Mouse (Mus musculus) adrenal gland, postnatal 10 days (tissue): Measurements from ENCODE around the gene Tmem135. TPM values are rescaled to one million over a fixed set of nuclear protein-coding genes. Genes with fewer than 3 reads are reported as not detected.
A peak's percentile ranks its signal among the peaks of the same experiment; 100 is the strongest.

Experiments used
- DNase-seq: peaks from one replicate; pipeline ENCODE4 v3.0.0; 2021; ENCODE audit warnings: mixed read lengths
- long read RNA-seq, 2 experiments: library from polyadenylated mRNA; stranded (forward); transcript quantifications; one replicate each; pipeline ENCODE4 v2.0.0; 2021
- total RNA-seq, 2 experiments: library from RNA; stranded (reverse); gene quantifications; 2 replicates each; pipeline ENCODE4 v1.2.3; 2021

The Tmem135 gene
- 10 to 100 TPM; 90.8 to 97.3 TPM for total RNA-seq
- long read RNA-seq, experiment 1, transcript Tmem135-201 (15 exons, 3,700 nt) = major isoform, 23 of 56 reads
- long read RNA-seq, experiment 1, partial matches to known transcripts = 14 of 56 reads
- long read RNA-seq, experiment 1, other reads (novel, unspliced or antisense) = 16 of 56 reads
- long read RNA-seq, experiment 2, transcript Tmem135-201 (15 exons, 3,700 nt) = major isoform, 41 of 54 reads
- long read RNA-seq, experiment 2, partial matches to known transcripts = 4 of 54 reads
- long read RNA-seq, experiment 2, other reads (novel, unspliced or antisense) = 9 of 54 reads

GRCm38 (mm10) chr7:89404081-89404733, at the start of gene Tmem135, which contains the start of gene Fzd4:
Gene Tmem135, minus strand, starts transcription at chr7:89404222.
Gene Fzd4, plus strand, starts transcription at chr7:89404355.
- DNase-seq = peak; percentile 99

GRCm38 (mm10) chr7:89450312-89450711, 46.3 kb upstream of the Tmem135 start:
- no peak for DNase-seq

GRCm38 (mm10) chr7:89445137-89445536, 41.1 kb upstream of the Tmem135 start:
- DNase-seq = no peak

- no peak for DNase-seq
These were observed 38.2 kb upstream of the Tmem135 start for GRCm38 (mm10) chr7:89442242-89442641.

GRCm38 (mm10) chr7:89441291-89441690, 37.3 kb upstream of the Tmem135 start:
- DNase-seq = no peak

GRCm38 (mm10) chr7:89437589-89437988, 33.6 kb upstream of the Tmem135 start:
- DNase-seq = peak; percentile 57

GRCm38 (mm10) chr7:89436404-89436803, 32.4 kb upstream of the Tmem135 start:
- DNase-seq = no peak

- no peak for DNase-seq
These were observed 30.0 kb upstream of the Tmem135 start for GRCm38 (mm10) chr7:89433893-89434616.

GRCm38 (mm10) chr7:89433193-89433892, 29.3 kb upstream of the Tmem135 start:
- no peak for DNase-seq

- no peak for DNase-seq
These were observed 27.2 kb upstream of the Tmem135 start for GRCm38 (mm10) chr7:89431185-89431584.

GRCm38 (mm10) chr7:89429326-89429725, 25.3 kb upstream of the Tmem135 start:
- DNase-seq = no peak

GRCm38 (mm10) chr7:89428804-89429203, 24.8 kb upstream of the Tmem135 start:
- DNase-seq = no peak

- DNase-seq = no peak
These were observed 23.1 kb upstream of the Tmem135 start for GRCm38 (mm10) chr7:89427101-89427500.

GRCm38 (mm10) chr7:89425803-89426725, 22.0 kb upstream of the Tmem135 start:
- no peak for DNase-seq

- DNase-seq = no peak
These were observed 20.6 kb upstream of the Tmem135 start for GRCm38 (mm10) chr7:89424659-89425058.

GRCm38 (mm10) chr7:89423688-89424255, 19.8 kb upstream of the Tmem135 start:
- no peak for DNase-seq

- DNase-seq = peak; percentile 41
These were observed 19.2 kb upstream of the Tmem135 start for GRCm38 (mm10) chr7:89423194-89423593.

- DNase-seq = no peak
These were observed 18.6 kb upstream of the Tmem135 start for GRCm38 (mm10) chr7:89422650-89423049.

- DNase-seq = no peak
These were observed 17.3 kb upstream of the Tmem135 start for GRCm38 (mm10) chr7:89421294-89421693.

GRCm38 (mm10) chr7:89418917-89419679, 15.1 kb upstream of the Tmem135 start:
- DNase-seq = no peak
